In the genomic region with DNA sequence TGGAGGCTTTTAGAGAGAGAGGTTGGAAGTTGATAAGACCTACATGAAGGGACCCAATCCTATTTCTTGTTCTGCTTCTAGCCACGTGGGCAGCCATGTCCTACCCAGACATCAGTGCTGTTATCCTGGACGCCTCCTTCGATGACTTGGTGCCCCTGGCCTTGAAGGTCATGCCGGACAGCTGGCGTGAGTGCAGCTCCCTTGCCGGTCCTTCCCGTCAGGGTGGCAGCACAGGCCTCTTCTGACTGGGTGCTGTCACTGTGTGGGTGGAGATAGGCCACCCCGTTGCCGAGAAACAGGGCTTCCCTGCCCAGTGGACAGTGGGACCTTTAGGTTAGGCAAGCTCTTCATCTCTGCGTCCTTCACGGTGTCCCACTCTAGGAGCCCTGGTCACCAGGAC, we compare ENCODE assay signal across 23 mouse cellular contexts. TPM values are rescaled to one million over a fixed set of nuclear protein-coding genes. Genes with fewer than 3 reads are reported as not detected.
DNase-seq lines count a peak whose midpoint lies in the region; ATAC-seq lines count a peak whose summit lies in the region.
"Had no signal": no experiment of that assay in that cellular context is flagged by ENCODE, and none has a peak within 500 bp of the region (broad histone marks: within the 10 kb centered on the region; RNA-seq: fewer than 3 reads in every experiment).

No protein-coding gene starts in this region.

- peak; percentile 45 to 56 for DNase-seq in adrenal gland, adult (ENCODE audit: inconsistent age in 2 of 2, low spot score in 1 of 2)
- no peak for DNase-seq in adrenal gland, adult 8-10 months
- no peak for DNase-seq in heart, embryonic 10.5 days (ENCODE audit: low spot score)
- no peak for DNase-seq in kidney, postnatal 25 days
- peak; percentile 33 to 47 for DNase-seq in adrenal gland, postnatal 36 days
- DNase-seq in urinary bladder, postnatal 25 days (ENCODE audit: low spot score), result no peak
- DNase-seq: B cell, adult 2 months; gastrocnemius, postnatal 36 days; heart, postnatal 14 days had no signal

- no peak for ATAC-seq in heart, embryonic 13.5 days (ENCODE audit: extremely low read depth, insufficient number of reproducible peaks, low FRiP score, low TSS enrichment)
- ATAC-seq in kidney, embryonic 16.5 days (ENCODE audit: low FRiP score, low TSS enrichment), result no peak
- ATAC-seq: forebrain, embryonic 15.5 days; hindbrain, postnatal 0 days had no signal

- H3K4me3 ChIP-seq in heart, embryonic 13.5 days, result no peak overlapping the region
- H3K4me3 ChIP-seq in heart, embryonic 10.5 days, result no peak overlapping the region
- no peak overlapping the region for H3K4me3 ChIP-seq in kidney, embryonic 16.5 days (ENCODE audit: low read length)
- H3K4me3 ChIP-seq: embryonic facial prominence, embryonic 15.5 days; erythroblast, embryonic 14.5 days; forebrain, embryonic 10.5 days; forebrain, embryonic 15.5 days; heart, embryonic 15.5 days; hindbrain, embryonic 13.5 days had no signal

- H3K36me3 ChIP-seq in heart, embryonic 13.5 days, result peaks cover 77% of the 10 kb centered on the region
- H3K36me3 ChIP-seq in heart, embryonic 10.5 days, result peaks cover 82% of the 10 kb centered on the region
- H3K36me3 ChIP-seq in kidney, embryonic 16.5 days (ENCODE audit: insufficient read depth, low read length), result peaks cover 60% of the 10 kb centered on the region

- H3K27me3 ChIP-seq in heart, embryonic 13.5 days (replicated peaks), result no peaks in the 10 kb centered on the region
- H3K27me3 ChIP-seq in heart, embryonic 10.5 days (ENCODE audit: insufficient read depth, poor library complexity, severe bottlenecking), result no peaks in the 10 kb centered on the region
- no peaks in the 10 kb centered on the region for H3K27me3 ChIP-seq in kidney, embryonic 16.5 days (ENCODE audit: insufficient read depth, low read length)
- H3K27me3 ChIP-seq: embryonic facial prominence, embryonic 15.5 days; forebrain, embryonic 15.5 days; heart, embryonic 15.5 days; hindbrain, embryonic 13.5 days had no signal

- H3K27ac ChIP-seq in heart, embryonic 13.5 days (replicated peaks), result 0 out of 2 replicates have a peak overlapping the region, but pooled peaks have one; percentile 13
- no peak overlapping the region for H3K27ac ChIP-seq in heart, embryonic 10.5 days
- H3K27ac ChIP-seq in kidney, embryonic 16.5 days (ENCODE audit: low read length), result peak overlapping the region; percentile 54
- H3K27ac ChIP-seq: embryonic facial prominence, embryonic 15.5 days; forebrain, embryonic 10.5 days; forebrain, embryonic 15.5 days; heart, embryonic 15.5 days; hindbrain, embryonic 13.5 days; hindbrain, postnatal 0 days had no signal

- no peak overlapping the region for H3K4me2 ChIP-seq in heart, embryonic 13.5 days
- H3K4me2 ChIP-seq in kidney, embryonic 16.5 days (replicated peaks; ENCODE audit: low read depth, low read length), result no peak overlapping the region
- H3K4me2 ChIP-seq: embryonic facial prominence, embryonic 15.5 days; forebrain, embryonic 15.5 days; heart, embryonic 15.5 days; hindbrain, embryonic 13.5 days had no signal

- H3K9ac ChIP-seq in heart, embryonic 13.5 days, result no peak overlapping the region
- no peak overlapping the region for H3K9ac ChIP-seq in kidney, embryonic 16.5 days (replicated peaks; ENCODE audit: low read length)
- H3K9ac ChIP-seq: embryonic facial prominence, embryonic 15.5 days; forebrain, embryonic 15.5 days; heart, embryonic 15.5 days had no signal

- no peaks in the 10 kb centered on the region for H3K9me3 ChIP-seq in heart, embryonic 13.5 days
- H3K9me3 ChIP-seq in heart, embryonic 10.5 days, result no peaks in the 10 kb centered on the region
- no peaks in the 10 kb centered on the region for H3K9me3 ChIP-seq in kidney, embryonic 16.5 days (ENCODE audit: low read length)
- H3K9me3 ChIP-seq: embryonic facial prominence, embryonic 15.5 days; forebrain, embryonic 10.5 days; forebrain, embryonic 15.5 days; heart, embryonic 15.5 days; hindbrain, embryonic 13.5 days had no signal

- H3K4me1 ChIP-seq in heart, embryonic 13.5 days, result peaks cover 28% of the 10 kb centered on the region
- H3K4me1 ChIP-seq in heart, embryonic 10.5 days, result peaks cover 36% of the 10 kb centered on the region
- peaks cover 39% of the 10 kb centered on the region for H3K4me1 ChIP-seq in kidney, embryonic 16.5 days (ENCODE audit: insufficient read depth, low read length)

- WGBS in heart, embryonic 13.5 days, result 83% methylated on average over 11 of the region's 11 CpGs
- 85% methylated on average over 11 of the region's 11 CpGs for WGBS in heart, embryonic 10.5 days
- 68% methylated on average over 11 of the region's 11 CpGs for WGBS in kidney, embryonic 16.5 days

RNA-seq across cellular contexts. Expression of a gene that starts 6.9 kb away (rescaled TPM):
- not detected for total RNA-seq in adrenal gland, adult 8-10 months (2022)
- not detected in 2 replicates for polyA plus RNA-seq in heart, embryonic 13.5 days (2015; fragmentation: Nextera tagmentation; extraction: Ambion mirVana)
- not detected in 2 replicates for polyA plus RNA-seq in heart, embryonic 10.5 days (2016; fragmentation: Nextera tagmentation; extraction: Ambion mirVana)
- polyA plus RNA-seq in kidney, embryonic 16.5 days (2015; fragmentation: Nextera tagmentation; extraction: Ambion mirVana), result not detected in 2 replicates
- not detected for total RNA-seq in adrenal gland, postnatal 36 days (2021)
- total RNA-seq: gastrocnemius, adult 8-10 months; gastrocnemius, postnatal 36 days; heart, postnatal 14 days; hematopoietic stem cell, adult 5-6 weeks; hindbrain, postnatal 0 days; MEL had no signal
- polyA plus RNA-seq: embryonic facial prominence, embryonic 11.5 days; embryonic facial prominence, embryonic 15.5 days; erythroblast, embryonic 14.5 days; forebrain, embryonic 10.5 days; forebrain, embryonic 15.5 days; heart, embryonic 15.5 days; hindbrain, postnatal 0 days; intestine, embryonic 14.5 days had no signal

RNA-seq across cellular contexts. Expression of a gene that starts 12.1 kb away (rescaled TPM):
- total RNA-seq in adrenal gland, adult 8-10 months (2022), result 100 to 1,000 TPM in 2 of 4 experiments, 10 to 100 TPM in 2; 79.4 to 124 (median 103) TPM
- 67.0 and 69.5 TPM in 2 replicates for polyA plus RNA-seq in heart, embryonic 13.5 days (2015; fragmentation: Nextera tagmentation; extraction: Ambion mirVana)
- polyA plus RNA-seq in heart, embryonic 10.5 days (2016; fragmentation: Nextera tagmentation; extraction: Ambion mirVana), result 66.7 and 69.8 TPM in 2 replicates
- 115 and 118 TPM in 2 replicates for polyA plus RNA-seq in kidney, embryonic 16.5 days (2015; fragmentation: Nextera tagmentation; extraction: Ambion mirVana)
- total RNA-seq in adrenal gland, postnatal 36 days (2021), result 10 to 100 TPM; 73.9 to 89.4 TPM

RNA-seq across cellular contexts. Expression of a gene that starts 14.1 kb away (rescaled TPM):
- under 1 TPM in 3 of 4 experiments, not detected in 1; 0.38 to 0.91 (median 0.40) TPM for total RNA-seq in adrenal gland, adult 8-10 months (2022)
- 0.40 and 0.80 TPM in 2 replicates for polyA plus RNA-seq in heart, embryonic 13.5 days (2015; fragmentation: Nextera tagmentation; extraction: Ambion mirVana)
- polyA plus RNA-seq in heart, embryonic 10.5 days (2016; fragmentation: Nextera tagmentation; extraction: Ambion mirVana), result 0.73 and 0.99 TPM in 2 replicates
- 0.89 and 1.5 TPM in 2 replicates for polyA plus RNA-seq in kidney, embryonic 16.5 days (2015; fragmentation: Nextera tagmentation; extraction: Ambion mirVana)
- under 1 TPM; 0.26 to 0.43 TPM for total RNA-seq in adrenal gland, postnatal 36 days (2021)
- total RNA-seq: gastrocnemius, adult 8-10 months; gastrocnemius, postnatal 36 days; hematopoietic stem cell, adult 5-6 weeks had no signal

RNA-seq across cellular contexts. Expression of a gene that starts 15.8 kb away (rescaled TPM):
- not detected for total RNA-seq in adrenal gland, adult 8-10 months (2022)
- polyA plus RNA-seq in heart, embryonic 13.5 days (2015; fragmentation: Nextera tagmentation; extraction: Ambion mirVana), result 0.73 and 1.0 TPM in 2 replicates
- polyA plus RNA-seq in heart, embryonic 10.5 days (2016; fragmentation: Nextera tagmentation; extraction: Ambion mirVana), result 0.91 and 1.0 TPM in 2 replicates
- 0.26 TPM in 1 of 2 replicates, not detected in the other for polyA plus RNA-seq in kidney, embryonic 16.5 days (2015; fragmentation: Nextera tagmentation; extraction: Ambion mirVana)
- total RNA-seq in adrenal gland, postnatal 36 days (2021), result not detected
- total RNA-seq: gastrocnemius, adult 8-10 months; gastrocnemius, postnatal 36 days; heart, postnatal 14 days; hematopoietic stem cell, adult 5-6 weeks; hindbrain, postnatal 0 days had no signal
- polyA plus RNA-seq: forebrain, embryonic 15.5 days; hindbrain, postnatal 0 days; intestine, embryonic 14.5 days had no signal

RNA-seq across cellular contexts. Expression of a gene that starts 20.1 kb away (rescaled TPM):
- 10 to 100 TPM; 12.6 to 17.9 (median 14.5) TPM for total RNA-seq in adrenal gland, adult 8-10 months (2022)
- 10.7 and 14.1 TPM in 2 replicates for polyA plus RNA-seq in heart, embryonic 13.5 days (2015; fragmentation: Nextera tagmentation; extraction: Ambion mirVana)
- polyA plus RNA-seq in heart, embryonic 10.5 days (2016; fragmentation: Nextera tagmentation; extraction: Ambion mirVana), result 17.1 and 24.5 TPM in 2 replicates
- 22.3 and 23.7 TPM in 2 replicates for polyA plus RNA-seq in kidney, embryonic 16.5 days (2015; fragmentation: Nextera tagmentation; extraction: Ambion mirVana)
- total RNA-seq in adrenal gland, postnatal 36 days (2021), result 10 to 100 TPM; 11.1 to 12.1 TPM

Comparison
In these comparisons a context has a peak if more than half of its experiments do, and no peak if none do; other contexts are left out.
1. DNase-seq: peak in adrenal gland, adult (2 of 2) and adrenal gland, postnatal 36 days (2 of 2); none in adrenal gland, adult 8-10 months (single experiment), heart, embryonic 10.5 days (single experiment), kidney, postnatal 25 days (0 of 2) and urinary bladder, postnatal 25 days (single experiment).